Mouse (Mus musculus) small intestine, adult 2 months (tissue): Measurements from ENCODE around the gene Trmt1. TPM values are rescaled to one million over a fixed set of nuclear protein-coding genes. Genes with fewer than 3 reads are reported as not detected.

Experiments used
- H3K27ac ChIP-seq: fragments of 200-500 bp; 2 replicates; pipeline ENCODE4 v1.5.1; 2012; ENCODE audit warnings: low read depth, low read length, control low read depth, inconsistent platforms; ENCODE audit not compliant: insufficient read depth
- H3K27me3 ChIP-seq: fragments of 200-500 bp; 2 replicates; pipeline ENCODE4 v1.6.1; 2012; ENCODE audit warnings: mild to moderate bottlenecking, moderate library complexity, low read length, inconsistent platforms; ENCODE audit not compliant: control insufficient read depth, insufficient read depth
- H3K36me3 ChIP-seq: fragments of 200-500 bp; 2 replicates; pipeline ENCODE4 v1.6.1; 2012; ENCODE audit warnings: mild to moderate bottlenecking, low read length, control low read depth, inconsistent platforms; ENCODE audit not compliant: control insufficient read depth, insufficient read depth
- H3K4me1 ChIP-seq: fragments of 200-500 bp; 2 replicates; pipeline ENCODE4 v1.6.1; 2012; ENCODE audit warnings: low read length, inconsistent platforms, mixed read lengths; ENCODE audit not compliant: control insufficient read depth, insufficient read depth, insufficient read length
- H3K4me3 ChIP-seq: fragments of 200-500 bp; 2 replicates; pipeline ENCODE4 v1.5.1; 2012; ENCODE audit warnings: low read depth, mild to moderate bottlenecking, control low read depth, inconsistent platforms, low read length, moderate library complexity
- CTCF ChIP-seq: fragments of 200-500 bp; IDR thresholded peaks from 2 replicates; pipeline ENCODE4 v1.5.1; 2012; ENCODE audit warnings: low read depth, mild to moderate bottlenecking, control low read depth, inconsistent platforms, low read length, moderate library complexity, mixed read lengths; ENCODE audit not compliant: insufficient replicate concordance, insufficient read length; ENCODE audit errors: extremely low read depth
- POLR2A ChIP-seq: fragments of 200-500 bp; IDR thresholded peaks from 2 replicates; pipeline ENCODE4 v1.6.1; 2012; ENCODE audit warnings: low read depth, mild to moderate bottlenecking, control low read depth, inconsistent platforms, low read length, moderate library complexity
- WGBS: fragments of 180-500 bp; shearing (Covaris S2); methylation state at CpG from one replicate; pipeline ENCODE4 v1.1.7; 2018; 5-methylcytosine and 5-hydroxymethylcytosine counted together
- polyA plus RNA-seq: library from polyadenylated mRNA; depleted of rRNA; stranded (reverse); fragments of >200 nt; gene quantifications from 2 replicates; pipeline ENCODE4 v1.2.3, GENCODE M21; 2012

Gene Trmt1
- polyA plus RNA-seq, 1 experiment, result 55.2 TPM

GRCm38 (mm10) chr8:84682257-84682656, 3.9 kb upstream of the Trmt1 start:
- Histone ChIP-seq H3K36me3 (peaks cover 4% of the 10 kb centered on the region; the same call in 1 of the 2 replicates), H3K27ac (no peak overlapping the region), H3K4me3 (no peak overlapping the region), H3K27me3 (no peaks in the 10 kb centered on the region), H3K4me1 (peaks cover 13% of the 10 kb centered on the region; the same call in 1 of the 2 replicates)
- 82% methylated on average over 2 of the region's 2 CpGs for WGBS
- TF ChIP-seq POLR2A (no peak), CTCF (no peak)

- TF ChIP-seq CTCF (no peak), POLR2A (no peak)
Observed at GRCm38 (mm10) chr8:84684537-84684936, 1.6 kb upstream of the Trmt1 start.

GRCm38 (mm10) chr8:84687003-84687704, 1.0 kb downstream of the Trmt1 start:
- Histone ChIP-seq H3K27ac (peak overlapping the region; percentile 59), H3K36me3 (peaks cover 8% of the 10 kb centered on the region; the same call in 1 of the 2 replicates), H3K27me3 (no peaks in the 10 kb centered on the region), H3K4me1 (peaks cover 18% of the 10 kb centered on the region), H3K4me3 (peak overlapping the region; percentile 99)
- no peak for TF ChIP-seq POLR2A
- TF ChIP-seq CTCF, result no peak
- 1% methylated on average over 61 of the region's 62 CpGs for WGBS

More at GRCm38 (mm10) chr8:84684537-84684936, 1.6 kb upstream of the Trmt1 start:
- H3K36me3 ChIP-seq, result peaks cover 4% of the 10 kb centered on the region; the same call in 1 of the 2 replicates
- H3K27ac ChIP-seq, result no peak overlapping the region
- H3K4me1 ChIP-seq, result peaks cover 13% of the 10 kb centered on the region
- H3K27me3 ChIP-seq, result no peaks in the 10 kb centered on the region
- WGBS, result 62% methylated on average over 3 of the region's 3 CpGs
- no peak overlapping the region for H3K4me3 ChIP-seq

GRCm38 (mm10) chr8:84687705-84688100, 1.6 kb downstream of the Trmt1 start, which contains the start of gene Nacc1:
Gene Nacc1 (minus strand): TSS chr8:84687862.
- WGBS, result under 1% methylated on average over 37 of the region's 37 CpGs

GRCm38 (mm10) chr8:84689091-84689915, 3.2 kb downstream of the Trmt1 start:
- TF ChIP-seq CTCF (no peak), POLR2A (no peak)
- peak overlapping the region; percentile 76 for H3K4me3 ChIP-seq

More at GRCm38 (mm10) chr8:84687705-84688100, 1.6 kb downstream of the Trmt1 start, which contains the start of gene Nacc1:
- H3K4me1 ChIP-seq, result peaks cover 18% of the 10 kb centered on the region
- peak within 1 kb of the TSS; percentile 76 for H3K27ac ChIP-seq
- H3K4me3 ChIP-seq, result peak within 1 kb of the TSS; percentile 99
- H3K36me3 ChIP-seq, result peaks cover 8% of the 10 kb centered on the region; the same call in 1 of the 2 replicates
- TF ChIP-seq CTCF (no peak), POLR2A (peak; percentile 56)
- H3K27me3 ChIP-seq, result no peaks in the 10 kb centered on the region

GRCm38 (mm10) chr8:84693332-84693731, 7.2 kb downstream of the Trmt1 start:
- Histone ChIP-seq H3K27me3 (no peaks in the 10 kb centered on the region), H3K36me3 (peaks cover 36% of the 10 kb centered on the region), H3K4me3 (no peak overlapping the region), H3K27ac (no peak overlapping the region), H3K4me1 (peaks cover 5% of the 10 kb centered on the region)
- TF ChIP-seq POLR2A (no peak), CTCF (no peak)
- WGBS, result 82% methylated on average over 4 of the region's 4 CpGs

More at GRCm38 (mm10) chr8:84689091-84689915, 3.2 kb downstream of the Trmt1 start:
- Histone ChIP-seq H3K36me3 (peaks cover 18% of the 10 kb centered on the region; the same call in 1 of the 2 replicates), H3K4me1 (peaks cover 18% of the 10 kb centered on the region), H3K27ac (peak overlapping the region; percentile 76), H3K27me3 (no peaks in the 10 kb centered on the region)
- under 1% methylated on average over 46 of the region's 47 CpGs for WGBS

- WGBS, result 88% methylated on average over 6 of the region's 6 CpGs
- no peak for TF ChIP-seq CTCF
- TF ChIP-seq POLR2A, result no peak
- Histone ChIP-seq H3K27me3 (no peaks in the 10 kb centered on the region), H3K36me3 (peaks cover 43% of the 10 kb centered on the region), H3K27ac (no peak overlapping the region), H3K4me3 (no peak overlapping the region), H3K4me1 (0 out of 2 replicates have a peak, but pooled peaks cover 2% of the 10 kb centered on the region)
Observed at GRCm38 (mm10) chr8:84695140-84695539, 9.0 kb downstream of the Trmt1 start.
